Comparison of ENCODE assay signal across 14 mouse cellular contexts in the genomic region with DNA sequence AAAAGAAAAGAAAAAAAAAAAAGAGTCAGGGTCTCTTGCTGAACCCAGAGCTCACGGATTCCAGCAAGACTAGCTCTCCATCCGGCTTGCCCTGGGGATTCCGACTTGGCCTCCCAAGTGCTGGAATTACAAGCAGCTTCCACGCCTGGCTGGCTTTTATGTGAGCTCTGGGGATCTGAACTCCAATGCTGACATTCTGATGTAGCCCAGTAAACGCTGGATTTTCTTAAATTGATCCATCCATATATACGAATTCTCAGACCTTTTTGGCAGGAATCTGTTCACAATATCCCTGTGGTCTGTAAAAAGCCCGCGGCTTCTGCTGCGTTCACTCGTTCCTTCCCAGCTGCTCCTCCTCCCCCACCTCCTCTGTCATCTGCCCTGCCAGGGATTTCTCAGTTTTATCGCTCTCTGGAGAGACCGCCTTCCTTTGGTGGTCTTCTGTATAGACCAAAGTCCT. TPM values are rescaled to one million over a fixed set of nuclear protein-coding genes. Genes with fewer than 3 reads are reported as not detected.
A peak's percentile ranks its signal among the peaks of the same experiment; 100 is the strongest.
DNase-seq lines count a peak whose midpoint lies in the region; ATAC-seq and TF ChIP-seq lines count a peak whose summit lies in the region.
"Had no signal": no experiment of that assay in that cellular context is flagged by ENCODE, and none has a peak within 500 bp of the region (broad histone marks: within the 10 kb centered on the region; RNA-seq: fewer than 3 reads in every experiment).

No protein-coding gene starts in this region.

- H3K4me3 ChIP-seq in heart, embryonic 11.5 days (ENCODE audit: low read depth, low read length), result no peak overlapping the region
- H3K4me3 ChIP-seq in ES-E14 (ENCODE audit: insufficient read depth in 1 of 2, low read depth in 1 of 2, low read length in 2 of 2, poor library complexity in 1 of 2, severe bottlenecking in 1 of 2), result no peak overlapping the region
- peak overlapping the region; percentile 19; the same call in 1 of the 2 replicates for H3K4me3 ChIP-seq in limb, embryonic 10.5 days
- H3K4me3 ChIP-seq: forebrain, embryonic 13.5 days had no signal

- intact Hi-C loops in heart, postnatal 14 days (cut with DNase I), result no loop called here

- H3K9ac ChIP-seq in heart, embryonic 11.5 days (ENCODE audit: low read depth, low read length), result no peak overlapping the region
- no peak overlapping the region; the same call in 1 of the 2 replicates for H3K9ac ChIP-seq in ES-E14 (ENCODE audit: insufficient read depth, low read depth, low read length, poor library complexity, severe bottlenecking)
- H3K9ac ChIP-seq: forebrain, embryonic 13.5 days had no signal

- in situ Hi-C loops in ES-E14 (cut with MboI; ENCODE audit: low sequenced_read_pairs in 2 of 2, unreplicated experiment in 2 of 2), result loop anchor here (5.0 to 25.0 kb wide), 2 partner anchors 240 to 245 kb away; a partner anchor contains a TSS

- no peak for DNase-seq in heart, postnatal 14 days
- no peak for DNase-seq in ES-E14 (ENCODE audit: low read depth, low spot score)
- DNase-seq in kidney, adult 18-20 months, result peak; percentile 49
- no peak for DNase-seq in limb, embryonic 10.5 days (ENCODE audit: low spot score)
- DNase-seq in layer of hippocampus, adult 8-10 months (ENCODE audit: low spot score in 2 of 2), result no peak
- no peak for DNase-seq in urinary bladder, postnatal 4 days (ENCODE audit: low spot score in 2 of 2)
- DNase-seq: adrenal gland, adult 8-10 months; B cell, adult 2 months; heart, postnatal 4 days; layer of hippocampus, adult 9-11 months; lung, postnatal 14 days had no signal

- ATAC-seq in heart, embryonic 11.5 days (replicated peaks; ENCODE audit: insufficient number of reproducible peaks, low FRiP score, low TSS enrichment), result no peak
- no peak for ATAC-seq in megakaryocyte-erythroid progenitor cell, adult 5-6 weeks (replicated peaks; ENCODE audit: low FRiP score, low TSS enrichment, poor library complexity, severe bottlenecking)
- ATAC-seq: forebrain, embryonic 13.5 days had no signal

- H3K4me1 ChIP-seq in heart, embryonic 11.5 days (ENCODE audit: control insufficient read depth, insufficient read depth, low read length), result peaks cover 25% of the 10 kb centered on the region
- peaks cover 2 to 7% of the 10 kb centered on the region in 2 experiments for H3K4me1 ChIP-seq in ES-E14 (ENCODE audit: control insufficient read depth in 2 of 2, insufficient read depth in 2 of 2, low read length in 2 of 2, poor library complexity in 1 of 2)
- H3K4me1 ChIP-seq in limb, embryonic 10.5 days, result peaks cover 15% of the 10 kb centered on the region; the same call in 1 of the 2 replicates
- H3K4me1 ChIP-seq: forebrain, embryonic 13.5 days had no signal

- H3K4me2 ChIP-seq in heart, embryonic 11.5 days, result peak overlapping the region; percentile 20; the same call in 1 of the 2 replicates
- H3K4me2 ChIP-seq: forebrain, embryonic 13.5 days had no signal

- no peaks in the 10 kb centered on the region for H3K36me3 ChIP-seq in heart, embryonic 11.5 days (ENCODE audit: control insufficient read depth, insufficient read depth, low read length)
- H3K36me3 ChIP-seq in ES-E14 (ENCODE audit: control insufficient read depth, insufficient read depth, low read length, poor library complexity, severe bottlenecking), result no peaks in the 10 kb centered on the region
- H3K36me3 ChIP-seq in limb, embryonic 10.5 days, result peaks cover 4% of the 10 kb centered on the region

- H3K27ac ChIP-seq in heart, embryonic 11.5 days (ENCODE audit: low read depth, low read length), result no peak overlapping the region
- H3K27ac ChIP-seq in ES-E14 (ENCODE audit: insufficient read depth, low read depth, low read length, poor library complexity, severe bottlenecking), result no peak overlapping the region; the same call in 1 of the 2 replicates
- peak overlapping the region; percentile 36; the same call in 1 of the 2 replicates for H3K27ac ChIP-seq in limb, embryonic 10.5 days
- H3K27ac ChIP-seq: forebrain, embryonic 13.5 days had no signal

- H3K27me3 ChIP-seq in heart, embryonic 11.5 days (ENCODE audit: control insufficient read depth, insufficient read depth, low read length), result no peaks in the 10 kb centered on the region
- H3K27me3 ChIP-seq in limb, embryonic 10.5 days (ENCODE audit: low read depth, poor library complexity, severe bottlenecking), result no peaks in the 10 kb centered on the region
- H3K27me3 ChIP-seq: forebrain, embryonic 13.5 days had no signal

- 48% methylated on average over 12 of the region's 12 CpGs for WGBS in heart, embryonic 11.5 days (ENCODE audit: insufficient replicate concordance)
- whole genome bisulfite sequencing in limb, embryonic 10.5 days, result 57% methylated on average over 12 of the region's 12 CpGs

- no peaks in the 10 kb centered on the region for H3K9me3 ChIP-seq in heart, embryonic 11.5 days (replicated peaks; ENCODE audit: control insufficient read depth, low read length)
- no peaks in the 10 kb centered on the region for H3K9me3 ChIP-seq in ES-E14 (ENCODE audit: control insufficient read depth, insufficient read depth, low read depth, low read length)
- H3K9me3 ChIP-seq in limb, embryonic 10.5 days (replicated peaks), result no peaks in the 10 kb centered on the region
- H3K9me3 ChIP-seq: forebrain, embryonic 13.5 days had no signal

TF ChIP-seq in ES-E14, 5 proteins besides CTCF, POLR2A, EP300 and RAD21:
- TF ChIP-seq ZNF384 (IDR thresholded peaks at IDR 0.05; ENCODE audit: low read depth, low read length) (peak; percentile 80), MAFK (IDR thresholded peaks at IDR 0.05; ENCODE audit: insufficient read depth, low read depth, low read length) (no peak)

RNA-seq across cellular contexts. Expression of a gene that starts 57.4 kb away (rescaled TPM):
- 5.2 and 6.9 TPM in 2 replicates for polyA plus RNA-seq in heart, embryonic 11.5 days (2014; fragmentation: Nextera tagmentation; extraction: Ambion mirVana)
- 10 to 100 TPM; 44.5 to 48.1 TPM for total RNA-seq in heart, postnatal 14 days (2021)
- total RNA-seq in ES-E14 (2012; rRNA removed), result 10.9 and 17.1 TPM in 2 replicates
- polyA plus RNA-seq in limb, embryonic 10.5 days (2016; fragmentation: Nextera tagmentation; extraction: Ambion mirVana), result 6.8 and 7.2 TPM in 2 replicates
- total RNA-seq in layer of hippocampus, adult 8-10 months (2022), result 10 to 100 TPM; 38.4 to 49.5 (median 44.6) TPM
- total RNA-seq in megakaryocyte-erythroid progenitor cell, adult 5-6 weeks (2014; fragmentation: Nextera tagmentation), result 14.1 and 28.4 TPM in 2 replicates
- total RNA-seq in megakaryocyte-erythroid progenitor cell, adult 5-6 weeks (2017), result 6.6 and 8.4 TPM in 2 replicates
